Mouse (Mus musculus) forebrain, postnatal 0 days (tissue): ENCODE measurements at regions not wholly inside any gene's neighbourhood (a gene's known extent, or its start where the extent isn't known, plus 50 kb on each side); places are given as distances from the start of the nearest gene placed in this dataset.

ENCODE experiments used
- ATAC-seq: fragments of 200-750 bp; cut with Nextera tagmentation; 2 replicates; pipeline ENCODE4 v1.8.0; 2017; ENCODE audit warnings: mild to moderate bottlenecking, moderate library complexity
- DNase-seq: peaks from one replicate; pipeline ENCODE4 v3.0.0-alpha.2; 2015
- H3K27ac ChIP-seq: fragments of 300-500 bp; sonication (generic); 2 replicates; pipeline ENCODE4 v1.5.1; 2014; ENCODE audit warnings: low read depth, mild to moderate bottlenecking, antibody characterized with exemption, low read length, moderate library complexity, mixed read lengths
- H3K27me3 ChIP-seq: fragments of 300-500 bp; sonication (generic); 2 replicates; pipeline ENCODE4 v1.6.1; 2014; ENCODE audit warnings: mild to moderate bottlenecking, low read length, mixed read lengths; ENCODE audit not compliant: insufficient read depth
- H3K36me3 ChIP-seq: fragments of 300-500 bp; sonication (generic); 2 replicates; pipeline ENCODE4 v1.6.1; 2014; ENCODE audit warnings: mild to moderate bottlenecking, moderate library complexity; ENCODE audit not compliant: insufficient read depth
- H3K4me1 ChIP-seq: fragments of 300-500 bp; sonication (generic); 2 replicates; pipeline ENCODE4 v1.6.1; 2014; ENCODE audit warnings: antibody characterized with exemption; ENCODE audit not compliant: insufficient read depth
- H3K4me2 ChIP-seq: fragments of 300-500 bp; sonication (generic); 2 replicates; pipeline ENCODE4 v1.6.1; 2014; ENCODE audit warnings: low read depth, mild to moderate bottlenecking, moderate library complexity
- H3K4me3 ChIP-seq: fragments of 300-500 bp; sonication (generic); 2 replicates; pipeline ENCODE4 v1.5.1; 2014; ENCODE audit warnings: low read depth, low read length, mixed read lengths
- H3K9ac ChIP-seq: fragments of 300-500 bp; sonication (generic); 2 replicates; pipeline ENCODE4 v1.6.1; 2014; ENCODE audit warnings: mild to moderate bottlenecking
- H3K9me3 ChIP-seq: fragments of 300-500 bp; sonication (generic); 2 replicates; pipeline ENCODE4 v1.6.1; 2016; ENCODE audit warnings: low read length
- CTCF ChIP-seq: sonication (generic); IDR thresholded peaks from 2 replicates; pipeline ENCODE4 v1.5.1; 2016; ENCODE audit warnings: antibody characterized with exemption, control low read depth, low read depth
- WGBS: fragments of 180-500 bp; shearing (Covaris S2); extraction: QIAGEN DNeasy Blood & Tissue Kit; methylation state at CpG from one replicate; pipeline ENCODE4 v1.1.7; 2014; 5-methylcytosine and 5-hydroxymethylcytosine counted together

GRCm38 (mm10) chr8:29585671-29586070 is 2138.2 kb downstream of the Poteg start:
- DNase-seq (no peak), ATAC-seq (no peak)
- Histone ChIP-seq H3K4me3 (no peak overlapping the region), H3K9ac (no peak overlapping the region), H3K27ac (no peak overlapping the region), H3K27me3 (no peaks in the 10 kb centered on the region), H3K4me1 (no peaks in the 10 kb centered on the region; the same call in 1 of the 2 replicates), H3K4me2 (no peak overlapping the region), H3K9me3 (no peaks in the 10 kb centered on the region), H3K36me3 (no peaks in the 10 kb centered on the region)
- WGBS = 68% methylated on average over 6 of the region's 6 CpGs
- TF ChIP-seq CTCF = no peak

- Histone ChIP-seq H3K9me3 (no peaks in the 10 kb centered on the region), H3K36me3 (no peaks in the 10 kb centered on the region), H3K4me3 (no peak overlapping the region), H3K4me2 (no peak overlapping the region), H3K27me3 (no peaks in the 10 kb centered on the region), H3K9ac (no peak overlapping the region), H3K27ac (no peak overlapping the region), H3K4me1 (no peaks in the 10 kb centered on the region)
- ATAC-seq (peak; percentile 62; the same call in 1 of the 2 replicates), DNase-seq (peak; percentile 47)
- WGBS = 64% methylated on average over 9 of the region's 9 CpGs
- TF ChIP-seq CTCF = no peak
Measured at GRCm38 (mm10) chr8:29594129-29594528, 2146.7 kb downstream of the Poteg start.

- Histone ChIP-seq H3K4me1 (no peaks in the 10 kb centered on the region; the same call in 1 of the 2 replicates), H3K4me2 (no peak overlapping the region), H3K27me3 (no peaks in the 10 kb centered on the region), H3K9ac (no peak overlapping the region), H3K9me3 (no peaks in the 10 kb centered on the region), H3K4me3 (no peak overlapping the region), H3K36me3 (no peaks in the 10 kb centered on the region), H3K27ac (no peak overlapping the region)
- no peak for TF ChIP-seq CTCF
- ATAC-seq = no peak
- 46% methylated on average over 7 of the region's 7 CpGs for WGBS
- DNase-seq = no peak
Measured at GRCm38 (mm10) chr8:29614098-29614497, 2166.6 kb downstream of the Poteg start.

GRCm38 (mm10) chr8:29661616-29662015 is 2214.1 kb downstream of the Poteg start:
- Histone ChIP-seq H3K27me3 (no peaks in the 10 kb centered on the region), H3K4me3 (no peak overlapping the region), H3K9ac (no peak overlapping the region), H3K36me3 (no peaks in the 10 kb centered on the region), H3K4me1 (no peaks in the 10 kb centered on the region), H3K27ac (no peak overlapping the region), H3K4me2 (no peak overlapping the region), H3K9me3 (no peaks in the 10 kb centered on the region)
- ATAC-seq (no peak), DNase-seq (no peak)
- TF ChIP-seq CTCF = no peak
- WGBS = 35% methylated on average over 3 of the region's 3 CpGs

- 37% methylated on average over 3 of the region's 3 CpGs for WGBS
- Histone ChIP-seq H3K9me3 (no peaks in the 10 kb centered on the region), H3K4me3 (no peak overlapping the region), H3K27me3 (no peaks in the 10 kb centered on the region), H3K4me1 (no peaks in the 10 kb centered on the region), H3K27ac (no peak overlapping the region), H3K4me2 (no peak overlapping the region), H3K36me3 (no peaks in the 10 kb centered on the region), H3K9ac (no peak overlapping the region)
- DNase-seq = peak; percentile 18
- peak; percentile 62; the same call in 1 of the 2 replicates for ATAC-seq
- TF ChIP-seq CTCF = no peak
Measured at GRCm38 (mm10) chr8:29675870-29676269, 2228.4 kb downstream of the Poteg start.

GRCm38 (mm10) chr8:29683340-29683739 is 2235.9 kb downstream of the Poteg start:
- no peak for DNase-seq
- ATAC-seq = no peak
- Histone ChIP-seq H3K9me3 (no peaks in the 10 kb centered on the region), H3K4me2 (no peak overlapping the region), H3K4me1 (no peaks in the 10 kb centered on the region), H3K27me3 (no peaks in the 10 kb centered on the region), H3K4me3 (no peak overlapping the region), H3K36me3 (no peaks in the 10 kb centered on the region), H3K27ac (no peak overlapping the region), H3K9ac (no peak overlapping the region)
- WGBS = 18% methylated on average over 1 of the region's 1 CpGs
- TF ChIP-seq CTCF = no peak

- whole genome bisulfite sequencing = 44% methylated on average over 1 of the region's 1 CpGs
- no peaks in the 10 kb centered on the region for H3K4me1 ChIP-seq
- ATAC-seq (no peak), DNase-seq (no peak)
- H3K9ac ChIP-seq = no peak overlapping the region
- no peak overlapping the region for H3K27ac ChIP-seq
- H3K27me3 ChIP-seq = no peaks in the 10 kb centered on the region
- H3K36me3 ChIP-seq = no peaks in the 10 kb centered on the region
- H3K9me3 ChIP-seq = no peaks in the 10 kb centered on the region
- H3K4me3 ChIP-seq = no peak overlapping the region
- no peak for TF ChIP-seq CTCF
- no peak overlapping the region for H3K4me2 ChIP-seq
Measured at GRCm38 (mm10) chr8:29686594-29686993, 2239.1 kb downstream of the Poteg start.

GRCm38 (mm10) chr8:29695698-29696097 is 2248.2 kb downstream of the Poteg start:
- H3K4me1 ChIP-seq = no peaks in the 10 kb centered on the region
- no peak overlapping the region for H3K4me2 ChIP-seq
- no peak overlapping the region for H3K27ac ChIP-seq
- H3K27me3 ChIP-seq = no peaks in the 10 kb centered on the region
- no peak for TF ChIP-seq CTCF
- no peak for DNase-seq
- no peak for ATAC-seq
- H3K4me3 ChIP-seq = no peak overlapping the region
- no peaks in the 10 kb centered on the region for H3K9me3 ChIP-seq
- H3K9ac ChIP-seq = no peak overlapping the region
- no peaks in the 10 kb centered on the region for H3K36me3 ChIP-seq
- WGBS = 14% methylated on average over 1 of the region's 1 CpGs
